Mouse (Mus musculus): Measurements from ENCODE around the gene Clip4. TPM values are rescaled to one million over a fixed set of nuclear protein-coding genes. Genes with fewer than 3 reads are reported as not detected.
A peak's percentile ranks its signal among the peaks of the same experiment; 100 is the strongest.

Gene Clip4
- polyA plus RNA-seq, 1 experiment from 2014 or later, result 6.0 TPM

- Histone ChIP-seq H3K4me2 (replicated peaks) (no peak overlapping the region), H3K9ac (no peak overlapping the region), H3K9me3 (no peaks in the 10 kb centered on the region), H3K36me3 (peaks cover 22% of the 10 kb centered on the region), H3K4me3 (no peak overlapping the region), H3K27ac (no peak overlapping the region), H3K4me1 (no peaks in the 10 kb centered on the region), H3K27me3 (no peaks in the 10 kb centered on the region)
- ATAC-seq (ENCODE audit: low FRiP score, low read depth), result no peak
- WGBS, result 84% methylated on average over 15 of the region's 15 CpGs
Measured at GRCm38 (mm10) chr17:71795521-71796205, 27.4 kb downstream of the Clip4 start.

- no peak overlapping the region for H3K9ac ChIP-seq
- H3K27me3 ChIP-seq, result no peaks in the 10 kb centered on the region
- H3K4me1 ChIP-seq, result no peaks in the 10 kb centered on the region
- H3K27ac ChIP-seq, result no peak overlapping the region
- H3K9me3 ChIP-seq, result no peaks in the 10 kb centered on the region
- 82% methylated on average over 6 of the region's 6 CpGs for WGBS
- no peak for ATAC-seq (ENCODE audit: low FRiP score, low read depth)
- H3K4me2 ChIP-seq (replicated peaks), result no peak overlapping the region
- H3K4me3 ChIP-seq, result no peak overlapping the region
- H3K36me3 ChIP-seq, result peaks cover 19% of the 10 kb centered on the region
Measured at GRCm38 (mm10) chr17:71803456-71803855, 35.2 kb downstream of the Clip4 start.

- 75% methylated on average over 4 of the region's 4 CpGs for WGBS
- H3K9me3 ChIP-seq, result no peaks in the 10 kb centered on the region
- no peak overlapping the region for H3K27ac ChIP-seq
- H3K4me1 ChIP-seq, result no peaks in the 10 kb centered on the region
- no peak for ATAC-seq (ENCODE audit: low FRiP score, low read depth)
- H3K4me3 ChIP-seq, result no peak overlapping the region
- no peak overlapping the region for H3K9ac ChIP-seq
- H3K4me2 ChIP-seq (replicated peaks), result no peak overlapping the region
- peaks cover 19% of the 10 kb centered on the region for H3K36me3 ChIP-seq
- H3K27me3 ChIP-seq, result no peaks in the 10 kb centered on the region
Measured at GRCm38 (mm10) chr17:71803876-71804275, 35.6 kb downstream of the Clip4 start.

- ATAC-seq (ENCODE audit: low FRiP score, low read depth), result peak; percentile 36; the same call in 1 of the 2 replicates
- Histone ChIP-seq H3K27me3 (no peaks in the 10 kb centered on the region), H3K4me3 (no peak overlapping the region), H3K9me3 (no peaks in the 10 kb centered on the region), H3K9ac (no peak overlapping the region), H3K4me1 (no peaks in the 10 kb centered on the region), H3K27ac (no peak overlapping the region), H3K36me3 (peaks cover 19% of the 10 kb centered on the region), H3K4me2 (replicated peaks) (no peak overlapping the region)
- WGBS, result 72% methylated on average over 8 of the region's 8 CpGs
Measured at GRCm38 (mm10) chr17:71811070-71811469, 42.8 kb downstream of the Clip4 start.

- H3K27ac ChIP-seq, result no peak overlapping the region
- no peak overlapping the region for H3K4me2 ChIP-seq (replicated peaks)
- no peak overlapping the region for H3K9ac ChIP-seq
- H3K27me3 ChIP-seq, result 0 out of 2 replicates have a peak, but pooled peaks cover 3% of the 10 kb centered on the region
- H3K4me3 ChIP-seq, result no peak overlapping the region
- H3K36me3 ChIP-seq, result peaks cover 16% of the 10 kb centered on the region
- 79% methylated on average over 8 of the region's 8 CpGs for WGBS
- H3K9me3 ChIP-seq, result no peaks in the 10 kb centered on the region
- ATAC-seq (ENCODE audit: low FRiP score, low read depth), result no peak
- no peaks in the 10 kb centered on the region for H3K4me1 ChIP-seq
Measured at GRCm38 (mm10) chr17:71816136-71816864, 48.0 kb downstream of the Clip4 start.

GRCm38 (mm10) chr17:71823622-71824306, 55.5 kb downstream of the Clip4 start:
- 17% methylated on average over 8 of the region's 8 CpGs for WGBS
- H3K4me1 ChIP-seq, result peaks cover 27% of the 10 kb centered on the region
- peaks cover 23% of the 10 kb centered on the region for H3K36me3 ChIP-seq
- H3K27me3 ChIP-seq, result peaks cover 10% of the 10 kb centered on the region; the same call in 1 of the 2 replicates
- H3K9me3 ChIP-seq, result no peaks in the 10 kb centered on the region; the same call in 1 of the 2 replicates
- no peak overlapping the region for H3K27ac ChIP-seq
- no peak for ATAC-seq (ENCODE audit: low FRiP score, low read depth)
- H3K4me3 ChIP-seq, result no peak overlapping the region
- no peak overlapping the region for H3K9ac ChIP-seq
- H3K4me2 ChIP-seq (replicated peaks), result no peak overlapping the region

GRCm38 (mm10) chr17:71826603-71827002, 58.3 kb downstream of the Clip4 start:
- Histone ChIP-seq H3K27me3 (peaks cover 7% of the 10 kb centered on the region; the same call in 1 of the 2 replicates), H3K27ac (no peak overlapping the region), H3K9me3 (no peaks in the 10 kb centered on the region; the same call in 1 of the 2 replicates), H3K4me2 (replicated peaks) (no peak overlapping the region), H3K4me3 (no peak overlapping the region), H3K36me3 (peaks cover 18% of the 10 kb centered on the region), H3K9ac (no peak overlapping the region), H3K4me1 (peaks cover 29% of the 10 kb centered on the region)
- ATAC-seq (ENCODE audit: low FRiP score, low read depth), result no peak
- WGBS, result 64% methylated on average over 3 of the region's 3 CpGs

GRCm38 (mm10) chr17:71827627-71828026, 59.4 kb downstream of the Clip4 start:
- no peak overlapping the region for H3K4me2 ChIP-seq (replicated peaks)
- no peaks in the 10 kb centered on the region for H3K9me3 ChIP-seq
- peaks cover 7% of the 10 kb centered on the region; the same call in 1 of the 2 replicates for H3K27me3 ChIP-seq
- H3K4me1 ChIP-seq, result peaks cover 29% of the 10 kb centered on the region
- no peak overlapping the region for H3K9ac ChIP-seq
- H3K27ac ChIP-seq, result no peak overlapping the region
- 54% methylated on average over 8 of the region's 8 CpGs for WGBS
- no peak for ATAC-seq (ENCODE audit: low FRiP score, low read depth)
- peaks cover 18% of the 10 kb centered on the region for H3K36me3 ChIP-seq
- no peak overlapping the region for H3K4me3 ChIP-seq

GRCm38 (mm10) chr17:71828647-71829414, 60.6 kb downstream of the Clip4 start:
- H3K36me3 ChIP-seq, result peaks cover 18% of the 10 kb centered on the region
- H3K27ac ChIP-seq, result no peak overlapping the region
- H3K4me3 ChIP-seq, result no peak overlapping the region
- no peak overlapping the region for H3K4me2 ChIP-seq (replicated peaks)
- H3K9me3 ChIP-seq, result no peaks in the 10 kb centered on the region
- peaks cover 7% of the 10 kb centered on the region; the same call in 1 of the 2 replicates for H3K27me3 ChIP-seq
- no peak for ATAC-seq (ENCODE audit: low FRiP score, low read depth)
- WGBS, result 40% methylated on average over 12 of the region's 12 CpGs
- H3K4me1 ChIP-seq, result peaks cover 23% of the 10 kb centered on the region
- H3K9ac ChIP-seq, result no peak overlapping the region

- Histone ChIP-seq H3K36me3 (peaks cover 6% of the 10 kb centered on the region), H3K4me1 (0 out of 2 replicates have a peak, but pooled peaks cover 11% of the 10 kb centered on the region), H3K9me3 (no peaks in the 10 kb centered on the region), H3K9ac (no peak overlapping the region), H3K27ac (no peak overlapping the region), H3K27me3 (no peaks in the 10 kb centered on the region), H3K4me2 (replicated peaks) (no peak overlapping the region), H3K4me3 (no peak overlapping the region)
- no peak for ATAC-seq (ENCODE audit: low FRiP score, low read depth)
- WGBS, result 79% methylated on average over 3 of the region's 3 CpGs
Measured at GRCm38 (mm10) chr17:71831960-71832359, 63.7 kb downstream of the Clip4 start.

GRCm38 (mm10) chr17:71862184-71862583, 93.9 kb downstream of the Clip4 start:
- H3K4me1 ChIP-seq, result no peaks in the 10 kb centered on the region
- no peak overlapping the region for H3K9ac ChIP-seq
- H3K4me2 ChIP-seq (replicated peaks), result no peak overlapping the region
- no peaks in the 10 kb centered on the region for H3K9me3 ChIP-seq
- 93% methylated on average over 3 of the region's 3 CpGs for WGBS
- peaks cover 6% of the 10 kb centered on the region; the same call in 1 of the 2 replicates for H3K36me3 ChIP-seq
- H3K4me3 ChIP-seq, result no peak overlapping the region
- no peak overlapping the region for H3K27ac ChIP-seq
- no peaks in the 10 kb centered on the region for H3K27me3 ChIP-seq
- ATAC-seq (ENCODE audit: low FRiP score, low read depth), result no peak

Measured in limb, embryonic 13.5 days (tissue).